Mouse (Mus musculus) midbrain, embryonic 11.5 days (tissue): ENCODE data around the gene Cachd1. TPM values are rescaled to one million over a fixed set of nuclear protein-coding genes. Genes with fewer than 3 reads are reported as not detected.

Experiments used
- polyA plus RNA-seq: library from polyadenylated mRNA; unstranded; fragments of >200 nt; fragmentation: Nextera tagmentation; extraction: Ambion mirVana; gene quantifications from 2 replicates; pipeline ENCODE4 v1.2.1, GENCODE M21; 2014

Cachd1 gene
- polyA plus RNA-seq, 1 experiment from 2014 or later, result 39.0 TPM

Other genes with a start within 250 kb of the Cachd1 start
- not detected in 2 replicates for gene Gm10577, start 244.0 kb downstream of the Cachd1 start, polyA plus RNA-seq